Mouse (Mus musculus): ENCODE measurements around the gene Runx2. TPM values are rescaled to one million over a fixed set of nuclear protein-coding genes. Genes with fewer than 3 reads are reported as not detected.

Gene Runx2
- polyA plus RNA-seq, 1 experiment = not detected

- Histone ChIP-seq H3K4me3 (ENCODE audit: insufficient read depth, low read depth, low read length) (no peak overlapping the region), H3K4me1 (ENCODE audit: control insufficient read depth, insufficient read depth, insufficient read length, low read length) (no peaks in the 10 kb centered on the region), H3K27ac (replicated peaks; ENCODE audit: low read depth, low read length) (no peak overlapping the region)
These were observed 171.3 kb downstream of the Runx2 start for GRCm38 (mm10) chr17:44643260-44643659.

GRCm38 (mm10) chr17:44642126-44642525 lies 172.5 kb downstream of the Runx2 start:
- no peak overlapping the region for H3K27ac ChIP-seq (replicated peaks; ENCODE audit: low read depth, low read length)
- no peak overlapping the region for H3K4me3 ChIP-seq (ENCODE audit: insufficient read depth, low read depth, low read length)
- no peaks in the 10 kb centered on the region for H3K4me1 ChIP-seq (ENCODE audit: control insufficient read depth, insufficient read depth, insufficient read length, low read length)

GRCm38 (mm10) chr17:44640910-44641309 lies 173.7 kb downstream of the Runx2 start:
- H3K4me1 ChIP-seq (ENCODE audit: control insufficient read depth, insufficient read depth, insufficient read length, low read length) = no peaks in the 10 kb centered on the region
- H3K27ac ChIP-seq (replicated peaks; ENCODE audit: low read depth, low read length) = no peak overlapping the region
- H3K4me3 ChIP-seq (ENCODE audit: insufficient read depth, low read depth, low read length) = no peak overlapping the region

DNA sequence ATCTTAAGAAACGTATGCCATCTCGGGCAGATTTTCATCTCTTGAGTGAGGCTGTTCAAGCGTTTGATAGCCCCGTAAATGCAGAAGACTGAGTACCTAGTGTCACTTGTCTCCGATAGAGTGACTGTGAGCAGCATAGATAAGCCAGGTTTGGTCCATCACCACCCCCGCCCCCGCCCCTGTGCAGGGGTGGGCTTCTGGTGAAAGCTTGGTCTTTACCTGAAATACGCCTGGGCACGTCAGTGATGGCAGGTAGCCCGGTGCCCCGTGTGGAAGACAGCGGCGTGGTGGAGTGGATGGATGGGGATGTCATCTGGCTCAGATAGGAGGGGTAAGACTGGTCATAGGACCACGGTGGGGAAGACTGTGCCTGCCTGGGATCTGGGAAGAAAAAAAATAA lies 175.2 kb downstream of the Runx2 start:
- H3K27ac ChIP-seq (replicated peaks; ENCODE audit: low read depth, low read length) = no peak overlapping the region

GRCm38 (mm10) chr17:44637181-44637880 lies 177.3 kb downstream of the Runx2 start:
- Histone ChIP-seq H3K4me3 (ENCODE audit: insufficient read depth, low read depth, low read length) (no peak overlapping the region), H3K27ac (replicated peaks; ENCODE audit: low read depth, low read length) (no peak overlapping the region), H3K4me1 (ENCODE audit: control insufficient read depth, insufficient read depth, insufficient read length, low read length) (0 out of 2 replicates have a peak, but pooled peaks cover 2% of the 10 kb centered on the region)

More for the DNA sequence above, 175.2 kb downstream of the Runx2 start:
- no peaks in the 10 kb centered on the region for H3K4me1 ChIP-seq (ENCODE audit: control insufficient read depth, insufficient read depth, insufficient read length, low read length)
- H3K4me3 ChIP-seq (ENCODE audit: insufficient read depth, low read depth, low read length) = no peak overlapping the region

DNA sequence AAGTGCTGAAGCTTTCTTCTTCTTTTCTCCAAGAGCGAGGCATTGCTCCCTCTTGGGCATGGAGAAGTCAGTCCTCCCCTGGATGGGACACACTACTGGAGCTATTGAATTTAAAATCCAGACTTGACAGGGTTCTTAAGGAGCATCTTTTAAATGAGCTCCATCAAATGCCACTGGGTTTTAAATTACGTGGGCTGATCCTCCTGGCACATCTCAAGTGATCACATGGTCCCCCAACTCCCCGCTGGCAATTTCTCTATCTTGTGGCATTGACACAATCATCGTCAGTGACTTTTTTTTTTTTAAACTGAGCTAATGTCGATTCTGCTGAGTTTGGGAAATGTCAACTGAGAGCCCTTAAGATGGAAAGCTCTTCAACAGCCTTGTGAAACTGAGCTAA lies 180.1 kb downstream of the Runx2 start:
- Histone ChIP-seq H3K27ac (replicated peaks; ENCODE audit: low read depth, low read length) (no peak overlapping the region), H3K4me1 (ENCODE audit: control insufficient read depth, insufficient read depth, insufficient read length, low read length) (0 out of 2 replicates have a peak, but pooled peaks cover 2% of the 10 kb centered on the region), H3K4me3 (ENCODE audit: insufficient read depth, low read depth, low read length) (no peak overlapping the region)

- 0 out of 2 replicates have a peak, but pooled peaks cover 2% of the 10 kb centered on the region for H3K4me1 ChIP-seq (ENCODE audit: control insufficient read depth, insufficient read depth, insufficient read length, low read length)
- H3K27ac ChIP-seq (replicated peaks; ENCODE audit: low read depth, low read length) = no peak overlapping the region
- no peak overlapping the region for H3K4me3 ChIP-seq (ENCODE audit: insufficient read depth, low read depth, low read length)
These were observed 180.8 kb downstream of the Runx2 start for GRCm38 (mm10) chr17:44633607-44634415.

GRCm38 (mm10) chr17:44632941-44633340 lies 181.7 kb downstream of the Runx2 start:
- no peak overlapping the region for H3K4me3 ChIP-seq (ENCODE audit: insufficient read depth, low read depth, low read length)
- 0 out of 2 replicates have a peak, but pooled peaks cover 2% of the 10 kb centered on the region for H3K4me1 ChIP-seq (ENCODE audit: control insufficient read depth, insufficient read depth, insufficient read length, low read length)

GRCm38 (mm10) chr17:44632292-44632691 lies 182.3 kb downstream of the Runx2 start:
- H3K4me3 ChIP-seq (ENCODE audit: insufficient read depth, low read depth, low read length) = no peak overlapping the region
- H3K4me1 ChIP-seq (ENCODE audit: control insufficient read depth, insufficient read depth, insufficient read length, low read length) = 0 out of 2 replicates have a peak, but pooled peaks cover 2% of the 10 kb centered on the region
- no peak overlapping the region for H3K27ac ChIP-seq (replicated peaks; ENCODE audit: low read depth, low read length)

More at GRCm38 (mm10) chr17:44632941-44633340, 181.7 kb downstream of the Runx2 start:
- H3K27ac ChIP-seq (replicated peaks; ENCODE audit: low read depth, low read length) = no peak overlapping the region

DNA sequence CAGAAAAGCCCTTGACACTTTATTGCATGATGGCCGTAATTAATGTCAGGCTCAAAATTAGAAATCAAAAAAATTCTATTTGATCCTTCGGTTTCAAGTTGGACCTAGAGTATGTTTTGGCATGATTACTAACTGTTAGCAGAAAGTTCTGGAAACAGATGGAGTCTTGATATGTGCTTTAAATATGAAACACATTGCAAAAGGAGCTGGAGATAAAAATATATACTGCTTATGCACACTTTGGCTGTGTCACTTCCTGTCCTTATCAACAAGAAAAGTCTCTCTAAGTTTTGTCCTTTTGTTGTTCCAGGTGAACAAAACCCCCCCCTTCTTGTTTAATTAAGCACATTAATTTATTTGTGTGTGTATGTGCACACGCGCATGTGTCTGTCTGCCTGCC lies 183.0 kb downstream of the Runx2 start:
- Histone ChIP-seq H3K27ac (replicated peaks; ENCODE audit: low read depth, low read length) (no peak overlapping the region), H3K4me3 (ENCODE audit: insufficient read depth, low read depth, low read length) (no peak overlapping the region), H3K4me1 (ENCODE audit: control insufficient read depth, insufficient read depth, insufficient read length, low read length) (0 out of 2 replicates have a peak, but pooled peaks cover 2% of the 10 kb centered on the region)

DNA sequence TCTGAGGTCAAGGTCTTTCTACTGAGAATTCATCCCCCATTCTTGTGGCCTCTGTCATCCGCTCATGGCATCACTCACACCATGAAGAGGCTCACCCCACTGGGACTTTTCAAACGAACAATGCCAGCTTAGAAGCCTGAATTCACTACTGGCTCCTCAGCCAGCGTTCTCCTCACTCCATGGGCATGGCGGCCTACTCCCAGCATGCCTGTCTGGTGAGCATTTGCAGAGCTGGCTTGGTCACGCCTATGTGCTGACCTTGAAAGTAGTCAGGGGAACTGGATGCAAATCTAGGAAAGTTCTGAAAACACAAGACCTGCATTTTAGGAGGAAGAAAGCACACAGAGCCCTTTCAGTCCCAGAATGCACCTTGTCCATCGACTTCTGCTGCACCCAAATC lies 187.3 kb downstream of the Runx2 start:
- no peaks in the 10 kb centered on the region for H3K4me1 ChIP-seq (ENCODE audit: control insufficient read depth, insufficient read depth, insufficient read length, low read length)
- H3K4me3 ChIP-seq (ENCODE audit: insufficient read depth, low read depth, low read length) = no peak overlapping the region
- H3K27ac ChIP-seq (replicated peaks; ENCODE audit: low read depth, low read length) = no peak overlapping the region

DNA sequence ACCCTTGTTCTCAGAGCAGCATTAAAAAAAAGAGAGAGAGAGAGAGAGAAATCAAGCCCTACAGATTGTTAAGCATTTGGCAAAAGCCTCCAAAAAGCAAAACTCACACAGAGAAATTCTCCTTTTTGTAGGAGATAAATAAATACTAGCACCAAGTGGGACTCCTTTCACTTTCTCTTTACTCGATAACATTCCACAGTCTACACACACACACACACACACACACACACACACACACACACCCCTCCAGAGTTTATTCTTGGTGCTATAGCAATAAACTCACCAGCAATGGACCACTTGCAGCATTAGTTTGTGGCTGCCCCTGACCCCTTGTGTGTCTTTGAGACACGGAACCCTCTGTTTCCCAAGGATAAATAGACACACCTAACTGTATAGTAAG lies 190.9 kb downstream of the Runx2 start:
- H3K4me1 ChIP-seq (ENCODE audit: control insufficient read depth, insufficient read depth, insufficient read length, low read length) = no peaks in the 10 kb centered on the region
- no peak overlapping the region; the same call in 1 of the 2 replicates for H3K4me3 ChIP-seq (ENCODE audit: insufficient read depth, low read depth, low read length)
- H3K27ac ChIP-seq (replicated peaks; ENCODE audit: low read depth, low read length) = no peak overlapping the region

DNA sequence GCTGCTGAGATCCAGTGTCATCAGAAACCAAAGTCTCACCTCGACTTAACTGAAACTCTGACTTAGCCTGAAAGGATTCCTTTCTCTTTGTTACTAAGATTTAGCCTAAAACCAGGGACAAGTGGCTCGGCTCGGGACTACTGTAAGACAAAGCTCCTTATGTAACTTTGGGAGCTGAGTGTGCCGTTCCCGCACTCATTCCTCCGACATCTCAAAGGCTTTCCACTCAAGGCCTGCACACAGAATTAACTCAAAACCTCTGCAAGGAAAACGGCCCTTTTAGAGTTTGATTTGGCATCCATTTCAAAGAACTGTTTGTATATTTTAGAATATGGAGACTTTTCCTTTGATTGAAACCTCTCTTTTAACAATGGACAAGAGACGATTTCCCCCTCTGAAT lies 191.3 kb downstream of the Runx2 start:
- no peak overlapping the region for H3K27ac ChIP-seq (replicated peaks; ENCODE audit: low read depth, low read length)
- no peaks in the 10 kb centered on the region for H3K4me1 ChIP-seq (ENCODE audit: control insufficient read depth, insufficient read depth, insufficient read length, low read length)
- no peak overlapping the region for H3K4me3 ChIP-seq (ENCODE audit: insufficient read depth, low read depth, low read length)

DNA sequence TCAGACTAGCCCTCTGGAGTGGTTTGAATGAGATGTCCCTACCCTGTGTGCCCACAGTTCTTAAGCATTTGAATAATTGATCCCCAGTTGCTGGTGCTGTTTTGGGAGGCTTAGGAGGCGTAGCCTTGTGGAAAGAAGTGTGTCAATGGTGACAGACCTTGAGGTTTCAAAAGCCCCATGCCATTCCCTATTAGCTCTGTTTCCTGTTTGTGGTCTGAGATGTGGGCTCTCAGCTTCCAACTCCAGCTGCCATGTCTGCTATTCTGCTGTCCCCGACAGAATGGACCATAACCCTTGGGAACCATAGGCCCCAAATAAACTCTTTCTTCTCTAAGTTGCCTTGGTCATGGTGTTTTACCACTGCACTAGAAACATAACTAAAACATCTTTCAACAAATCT lies 194.1 kb downstream of the Runx2 start:
- Histone ChIP-seq H3K4me1 (ENCODE audit: control insufficient read depth, insufficient read depth, insufficient read length, low read length) (no peaks in the 10 kb centered on the region), H3K27ac (replicated peaks; ENCODE audit: low read depth, low read length) (no peak overlapping the region), H3K4me3 (ENCODE audit: insufficient read depth, low read depth, low read length) (no peak overlapping the region)

GRCm38 (mm10) chr17:44618691-44619090 lies 195.9 kb downstream of the Runx2 start:
- Histone ChIP-seq H3K4me3 (ENCODE audit: insufficient read depth, low read depth, low read length) (peak overlapping the region; percentile 32), H3K27ac (replicated peaks; ENCODE audit: low read depth, low read length) (no peak overlapping the region)

More at GRCm38 (mm10) chr17:44618691-44619090, 195.9 kb downstream of the Runx2 start:
- H3K4me1 ChIP-seq (ENCODE audit: control insufficient read depth, insufficient read depth, insufficient read length, low read length) = no peaks in the 10 kb centered on the region
